Mouse (Mus musculus): ENCODE measurements around the gene Treml2.

- TF ChIP-seq CTCF (IDR thresholded peaks at IDR 0.05), result no peak
- no peak for TF ChIP-seq EP300 (IDR thresholded peaks at IDR 0.05)
Observed at GRCm38 (mm10) chr17:48267591-48267990, 31.7 kb upstream of the Treml2 start.

All from lung, postnatal 0 days (tissue).